In the genomic region with DNA sequence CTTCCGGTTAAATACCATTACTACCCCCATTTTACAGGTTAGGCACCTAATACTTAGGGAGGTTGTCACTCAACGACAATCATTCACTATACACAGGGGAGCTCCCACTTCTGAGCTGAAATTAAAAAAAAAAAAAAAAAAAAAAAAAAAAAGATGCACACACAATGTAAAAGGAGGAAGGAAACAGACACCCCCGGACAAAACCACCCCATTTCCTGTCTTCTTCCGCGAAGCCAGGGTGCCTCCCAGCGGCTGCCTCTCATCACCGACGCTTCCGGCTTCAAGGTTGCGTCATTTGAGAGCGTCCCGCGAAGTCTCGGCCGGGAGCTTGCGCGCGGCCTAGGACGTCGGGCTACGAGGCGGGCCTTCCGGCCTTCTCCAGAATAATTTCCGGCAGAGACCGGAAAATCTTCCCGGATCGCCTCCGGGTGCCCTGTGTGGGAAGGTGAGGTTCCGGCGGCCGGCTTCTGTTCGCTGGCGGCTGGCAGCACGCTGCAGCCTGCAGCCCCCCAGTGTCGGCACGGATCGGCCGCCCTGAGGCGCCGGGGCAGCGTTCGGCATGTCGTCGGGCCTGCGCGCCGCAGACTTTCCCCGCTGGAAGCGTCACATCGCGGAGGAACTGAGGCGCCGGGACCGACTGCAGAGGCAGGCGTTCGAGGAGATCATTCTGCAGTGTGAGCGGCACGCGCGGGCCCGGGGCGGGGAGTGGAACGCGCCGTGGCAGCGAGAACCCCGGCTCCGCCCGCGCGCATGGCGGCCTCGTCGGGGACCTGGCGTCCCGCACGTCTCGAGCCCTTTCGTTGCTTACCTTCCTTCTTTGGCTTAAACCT, we compare ENCODE assay signal across 1 mouse cellular context.
TF ChIP-seq lines count a peak whose summit lies in the region.

A gene (plus strand): TSS at position 230 of the 830 bp plus-strand sequence.

TF ChIP-seq in MEL, 35 proteins besides CTCF, POLR2A, EP300 and RAD21 (continued from another document):
- TF ChIP-seq MAFK (IDR thresholded peaks at IDR 0.05; ENCODE audit: borderline replicate concordance, low read depth, low read length) (no peak), SIN3A (IDR thresholded peaks at IDR 0.05; ENCODE audit: low read length) (peak; percentile 96), HCFC1 (IDR thresholded peaks at IDR 0.05; ENCODE audit: low read depth, low read length) (peak; percentile 95), TBP (IDR thresholded peaks at IDR 0.05; ENCODE audit: low read depth, low read length) (peak; percentile 65), MYC (IDR thresholded peaks at IDR 0.05; ENCODE audit: low read depth, low read length) (peak; percentile 73), TAL1 (IDR thresholded peaks at IDR 0.05; ENCODE audit: low read length) (no peak), MAX (IDR thresholded peaks at IDR 0.05; ENCODE audit: low read length) (no peak), NELFE (IDR thresholded peaks at IDR 0.05; ENCODE audit: low read depth, low read length) (peak; percentile 67), RCOR1 (IDR thresholded peaks at IDR 0.05; ENCODE audit: low read depth, low read length) (peak; percentile 69), E2F4 (IDR thresholded peaks at IDR 0.05; ENCODE audit: borderline replicate concordance, low read depth, low read length) (peak; percentile 65), USF1 (IDR thresholded peaks at IDR 0.05; ENCODE audit: low read depth, low read length) (no peak; the same call in 1 of the 2 replicates), POLR2AphosphoS5 (IDR thresholded peaks at IDR 0.05; ENCODE audit: borderline replicate concordance, low read depth, low read length) (no peak), MAZ (IDR thresholded peaks at IDR 0.05; ENCODE audit: low read depth, low read length) (peak; percentile 86; the same call in 1 of the 2 replicates), ETS1 (IDR thresholded peaks at IDR 0.05; ENCODE audit: low read depth, low read length) (peak; percentile 84), TCF12 (IDR thresholded peaks at IDR 0.05; ENCODE audit: low read depth, low read length) (peak; percentile 61; the same call in 1 of the 2 replicates), UBTF (IDR thresholded peaks at IDR 0.05; ENCODE audit: borderline replicate concordance, insufficient read depth, low read depth, low read length) (no peak; the same call in 1 of the 2 replicates)
TF ChIP-seq in MEL: peak in this region for 21.
